Mouse (Mus musculus) embryonic facial prominence, embryonic 14.5 days (tissue): Measurements from ENCODE around the gene Inppl1. TPM values are rescaled to one million over a fixed set of nuclear protein-coding genes. Genes with fewer than 3 reads are reported as not detected.

Source experiments
- ATAC-seq: fragments of 200-750 bp; cut with Nextera tagmentation; 2 replicates; pipeline ENCODE4 v1.8.0; 2017; ENCODE audit warnings: low read depth, moderate number of reproducible peaks, moderate TSS enrichment
- DNase-seq: peaks from one replicate; pipeline ENCODE4 v3.0.0-alpha.2; 2015; ENCODE audit warnings: low spot score
- H3K27ac ChIP-seq: fragments of 300-500 bp; sonication (generic); replicated peaks from 2 replicates; pipeline ENCODE4 v1.5.1; 2014; ENCODE audit warnings: low read depth, mild to moderate bottlenecking, low read length, moderate library complexity
- H3K27me3 ChIP-seq: fragments of 300-500 bp; sonication (generic); replicated peaks from 2 replicates; pipeline ENCODE4 v1.6.1; 2014; ENCODE audit warnings: low read length; ENCODE audit not compliant: control insufficient read depth, insufficient read depth
- H3K36me3 ChIP-seq: fragments of 300-500 bp; sonication (generic); 2 replicates; pipeline ENCODE4 v1.6.1; 2014; ENCODE audit warnings: low read length, mixed read lengths; ENCODE audit not compliant: control insufficient read depth, insufficient read depth
- H3K4me1 ChIP-seq: fragments of 300-500 bp; sonication (generic); 2 replicates; pipeline ENCODE4 v1.6.1; 2014; ENCODE audit warnings: antibody characterized with exemption, low read length; ENCODE audit not compliant: control insufficient read depth, insufficient read depth
- H3K4me2 ChIP-seq: fragments of 300-500 bp; sonication (generic); 2 replicates; pipeline ENCODE4 v1.6.1; 2014; ENCODE audit warnings: low read depth, mild to moderate bottlenecking, low read length, moderate library complexity, mixed read lengths
- H3K4me3 ChIP-seq: fragments of 300-500 bp; sonication (generic); 2 replicates; pipeline ENCODE4 v1.5.1; 2014; ENCODE audit warnings: low read depth, mild to moderate bottlenecking, low read length
- H3K9ac ChIP-seq: fragments of 300-500 bp; sonication (generic); 2 replicates; pipeline ENCODE4 v1.6.1; 2014; ENCODE audit warnings: low read depth, mild to moderate bottlenecking, low read length, moderate library complexity, mixed read lengths
- H3K9me3 ChIP-seq: fragments of 300-500 bp; sonication (generic); 2 replicates; pipeline ENCODE4 v1.6.1; 2016; ENCODE audit warnings: low read length; ENCODE audit not compliant: control insufficient read depth
- WGBS: fragments of 180-500 bp; shearing (Covaris S2); extraction: QIAGEN DNeasy Blood & Tissue Kit; methylation state at CpG from one replicate; pipeline ENCODE4 v1.1.7; 2014; 5-methylcytosine and 5-hydroxymethylcytosine counted together
- polyA plus RNA-seq: library from polyadenylated mRNA; unstranded; fragments of >200 nt; fragmentation: Nextera tagmentation; extraction: Ambion mirVana; gene quantifications from 2 replicates; pipeline ENCODE4 v1.2.1, GENCODE M21; 2014

Gene Inppl1
- polyA plus RNA-seq, 1 experiment from 2014 or later, result 34.3 TPM

- 80% methylated on average over 4 of the region's 4 CpGs for WGBS
- ATAC-seq, result no peak
- Histone ChIP-seq H3K27me3 (no peaks in the 10 kb centered on the region), H3K27ac (no peak within 1 kb of the TSS), H3K4me3 (no peak within 1 kb of the TSS), H3K4me2 (no peak within 1 kb of the TSS), H3K4me1 (no peaks in the 10 kb centered on the region), H3K9me3 (no peaks in the 10 kb centered on the region), H3K9ac (no peak within 1 kb of the TSS), H3K36me3 (no peaks in the 10 kb centered on the region)
- DNase-seq, result no peak
Measured at GRCm38 (mm10) chr7:101857094-101857493, 19.1 kb upstream of the Inppl1 start, which contains the start of gene Folr2. Gene Folr2, minus strand, starts transcription at chr7:101857194.

DNA sequence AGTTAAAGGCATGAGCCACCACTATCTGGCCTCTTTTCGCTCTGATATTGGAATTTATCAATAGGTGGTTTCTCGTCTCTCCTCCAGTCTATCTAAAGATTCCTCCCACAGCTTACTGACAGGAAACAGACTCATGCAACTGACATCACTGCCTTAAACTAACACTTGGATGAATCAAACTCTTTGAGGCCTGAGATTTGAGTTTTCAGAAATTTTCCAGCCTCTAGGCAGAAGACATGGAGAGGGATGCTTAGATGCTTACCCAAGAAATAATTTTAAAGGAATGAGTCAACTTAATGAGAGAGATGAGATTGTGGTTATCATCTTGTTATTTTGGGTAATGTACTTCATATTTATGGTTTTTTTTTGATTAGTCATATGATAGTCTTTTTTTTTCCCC lies 15.8 kb upstream of the Inppl1 start:
- 81% methylated on average over 2 of the region's 2 CpGs for WGBS

DNA sequence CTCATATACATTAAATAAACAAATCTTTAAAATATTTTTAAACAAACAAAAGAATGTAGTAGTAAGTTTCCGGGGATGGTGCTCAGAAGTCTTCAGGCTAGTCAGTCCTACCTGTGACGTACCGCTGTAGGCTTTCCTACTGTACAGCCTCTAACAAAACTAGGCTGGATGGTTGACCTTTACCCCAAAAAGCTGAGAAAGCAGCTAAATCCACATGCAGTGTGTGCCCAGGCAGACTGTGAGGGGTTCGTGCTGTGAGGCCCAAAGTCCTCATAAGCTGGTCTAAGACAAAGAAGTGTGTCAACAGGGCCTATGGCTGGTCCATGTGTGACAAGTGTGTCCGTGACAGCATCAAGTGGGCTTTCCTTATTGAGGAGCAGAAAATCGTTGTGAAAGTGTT lies 14.8 kb upstream of the Inppl1 start:
- Histone ChIP-seq H3K27me3 (no peaks in the 10 kb centered on the region), H3K4me1 (no peaks in the 10 kb centered on the region), H3K4me2 (no peak overlapping the region), H3K27ac (no peak overlapping the region), H3K4me3 (no peak overlapping the region), H3K36me3 (no peaks in the 10 kb centered on the region), H3K9me3 (no peaks in the 10 kb centered on the region), H3K9ac (no peak overlapping the region)
- 87% methylated on average over 6 of the region's 6 CpGs for WGBS
- DNase-seq (no peak), ATAC-seq (no peak)

More for the DNA sequence above, 15.8 kb upstream of the Inppl1 start:
- H3K4me2 ChIP-seq, result no peak overlapping the region
- ATAC-seq (no peak), DNase-seq (no peak)
- H3K27ac ChIP-seq, result no peak overlapping the region
- no peak overlapping the region for H3K4me3 ChIP-seq
- no peaks in the 10 kb centered on the region for H3K4me1 ChIP-seq
- no peaks in the 10 kb centered on the region for H3K9me3 ChIP-seq
- H3K9ac ChIP-seq, result no peak overlapping the region
- no peaks in the 10 kb centered on the region for H3K27me3 ChIP-seq
- H3K36me3 ChIP-seq, result no peaks in the 10 kb centered on the region

DNA sequence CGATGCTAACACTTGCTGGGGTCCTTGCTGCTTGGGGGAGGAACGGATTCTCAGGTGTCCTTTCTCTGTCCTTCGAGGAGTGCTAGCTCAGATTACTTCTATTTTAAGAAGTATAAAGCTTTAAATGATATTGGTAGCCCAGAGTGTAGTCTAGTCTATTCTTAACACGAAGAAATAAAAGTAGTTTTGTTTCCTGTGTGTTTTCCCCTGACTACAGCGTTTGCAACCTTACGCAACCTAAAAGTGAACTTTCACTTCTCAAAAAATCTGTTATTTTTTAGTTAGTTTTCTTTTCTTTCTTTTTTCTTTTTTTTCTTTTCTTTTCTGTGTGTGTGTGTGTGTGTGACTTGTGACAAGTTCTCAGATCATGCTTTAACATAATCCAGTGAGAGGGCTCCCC lies 13.7 kb upstream of the Inppl1 start:
- H3K27ac ChIP-seq, result no peak overlapping the region
- no peaks in the 10 kb centered on the region for H3K9me3 ChIP-seq
- no peaks in the 10 kb centered on the region for H3K4me1 ChIP-seq
- no peak for ATAC-seq
- WGBS, result 76% methylated on average over 6 of the region's 6 CpGs
- H3K27me3 ChIP-seq, result no peaks in the 10 kb centered on the region
- no peak for DNase-seq
- H3K36me3 ChIP-seq, result no peaks in the 10 kb centered on the region
- H3K9ac ChIP-seq, result no peak overlapping the region
- H3K4me2 ChIP-seq, result no peak overlapping the region
- no peak overlapping the region for H3K4me3 ChIP-seq

GRCm38 (mm10) chr7:101847934-101848333 lies 9.9 kb upstream of the Inppl1 start:
- 81% methylated on average over 1 of the region's 1 CpGs for WGBS
- Histone ChIP-seq H3K27me3 (no peaks in the 10 kb centered on the region), H3K4me2 (no peak overlapping the region), H3K27ac (no peak overlapping the region), H3K9me3 (no peaks in the 10 kb centered on the region), H3K9ac (no peak overlapping the region), H3K36me3 (no peaks in the 10 kb centered on the region), H3K4me1 (no peaks in the 10 kb centered on the region), H3K4me3 (no peak overlapping the region)
- DNase-seq (no peak), ATAC-seq (no peak)

DNA sequence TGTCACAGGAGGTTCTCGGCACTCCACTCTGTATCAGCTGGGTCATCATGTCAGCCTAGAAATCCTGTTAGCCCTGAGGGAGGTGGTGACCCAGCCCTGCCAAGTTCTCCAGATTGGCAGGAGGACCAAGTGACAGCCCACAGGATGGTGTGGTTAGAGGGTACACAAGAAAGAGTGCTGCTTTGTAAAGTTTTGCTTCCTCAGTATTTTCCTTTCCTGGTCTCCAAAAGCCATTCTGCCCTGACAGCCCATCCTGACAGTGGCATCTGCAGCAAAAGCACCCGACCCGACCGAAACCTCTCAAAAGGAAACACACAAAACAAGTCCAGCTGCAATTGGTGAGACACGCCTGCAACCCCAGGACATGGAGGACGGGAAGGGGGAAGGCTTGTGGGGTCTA lies 6.2 kb upstream of the Inppl1 start:
- ATAC-seq, result no peak

DNA sequence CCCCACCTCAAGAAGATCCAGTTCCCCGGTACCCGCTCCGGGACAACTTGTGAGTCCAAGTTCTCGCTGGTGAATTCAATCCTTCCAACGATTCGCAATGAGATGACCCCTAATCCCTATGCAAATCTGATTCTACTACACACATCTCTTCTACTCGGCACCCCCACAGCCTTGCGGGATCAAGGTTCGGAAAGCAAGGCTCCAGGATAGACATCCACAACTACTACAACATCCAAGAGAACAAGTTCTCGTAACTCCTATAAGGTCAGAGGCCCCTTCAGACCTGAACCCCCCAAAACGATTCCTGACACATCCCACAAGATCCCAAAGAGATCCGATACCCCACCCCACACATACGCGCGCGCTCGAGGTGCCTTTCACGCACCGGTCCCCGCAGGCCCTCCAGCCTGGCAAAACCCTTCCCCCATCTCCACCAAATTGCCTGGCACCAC lies 849 bp downstream of the Inppl1 start:
- Histone ChIP-seq H3K9me3 (no peaks in the 10 kb centered on the region), H3K36me3 (peaks cover 15% of the 10 kb centered on the region), H3K4me3 (peak overlapping the region; percentile 87), H3K27ac (peak overlapping the region; percentile 97), H3K4me2 (peak overlapping the region; percentile 84), H3K27me3 (no peaks in the 10 kb centered on the region), H3K4me1 (peaks cover 18% of the 10 kb centered on the region), H3K9ac (peak overlapping the region; percentile 89)
- DNase-seq (no peak), ATAC-seq (no peak)
- WGBS, result under 1% methylated on average over 19 of the region's 20 CpGs

More for the DNA sequence above, 6.2 kb upstream of the Inppl1 start:
- WGBS, result 56% methylated on average over 6 of the region's 6 CpGs
- H3K4me2 ChIP-seq, result no peak overlapping the region
- no peaks in the 10 kb centered on the region for H3K36me3 ChIP-seq
- no peaks in the 10 kb centered on the region for H3K27me3 ChIP-seq
- no peaks in the 10 kb centered on the region for H3K4me1 ChIP-seq
- no peak overlapping the region for H3K9ac ChIP-seq
- no peak overlapping the region for H3K27ac ChIP-seq
- DNase-seq, result no peak
- H3K4me3 ChIP-seq, result no peak overlapping the region
- no peaks in the 10 kb centered on the region for H3K9me3 ChIP-seq

DNA sequence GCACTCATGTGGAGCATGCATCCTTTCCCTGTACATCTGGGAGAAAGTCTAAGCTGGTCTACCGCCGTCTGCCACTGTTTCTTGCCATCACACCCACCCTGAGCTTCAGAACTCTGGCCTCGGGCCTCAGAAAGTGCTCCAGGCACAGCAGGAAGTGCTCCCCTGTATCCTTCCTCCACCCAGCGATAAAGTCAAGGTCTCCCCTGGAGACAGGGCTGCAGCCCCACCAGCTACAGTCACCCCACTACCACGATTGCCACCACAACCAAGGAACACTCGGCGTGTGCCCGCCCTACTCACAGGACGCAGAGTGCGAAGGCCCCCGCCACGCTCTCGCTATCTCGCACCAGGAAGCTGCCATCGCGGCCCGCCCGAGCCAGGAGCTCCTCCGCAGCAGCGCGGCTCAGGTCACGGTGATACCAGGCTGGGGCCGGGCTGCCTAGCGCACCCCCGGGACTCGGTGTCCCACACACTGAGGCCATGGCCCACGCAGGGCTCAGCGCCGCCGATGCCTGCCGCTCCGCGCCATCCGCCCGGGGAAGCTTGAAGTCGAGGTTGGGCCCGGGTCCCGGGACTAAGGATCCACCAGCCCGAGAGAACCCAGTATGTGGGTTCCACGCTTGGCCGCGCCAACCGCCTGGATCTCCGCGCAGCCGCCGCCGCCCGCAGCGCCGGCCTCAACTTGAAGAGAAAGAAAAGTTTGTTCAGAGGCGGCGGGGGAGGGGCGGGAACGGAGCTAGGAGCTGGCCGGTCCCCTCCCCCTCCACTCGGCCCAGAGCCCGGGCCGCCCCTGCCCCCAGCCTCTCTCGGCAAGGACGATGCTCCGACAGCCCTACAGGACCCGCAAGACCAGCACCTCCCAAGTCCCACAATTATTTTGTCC lies 1.5 kb downstream of the Inppl1 start:
- H3K27ac ChIP-seq, result peak overlapping the region; percentile 97
- H3K36me3 ChIP-seq, result peaks cover 22% of the 10 kb centered on the region
- peaks cover 18% of the 10 kb centered on the region for H3K4me1 ChIP-seq
- peak; percentile 87 for DNase-seq
- 0% methylated on average over 39 of the region's 63 CpGs for WGBS
- H3K9me3 ChIP-seq, result no peaks in the 10 kb centered on the region
- peak overlapping the region; percentile 89 for H3K9ac ChIP-seq
- H3K4me2 ChIP-seq, result peak overlapping the region; percentile 84
- no peaks in the 10 kb centered on the region for H3K27me3 ChIP-seq
- peak overlapping the region; percentile 87 for H3K4me3 ChIP-seq
- ATAC-seq, result peak; percentile 44
